Mouse (Mus musculus) ovary, postnatal 10 days (tissue): ENCODE results near the gene Rftn1.

ENCODE experiments used
- DNase-seq: peaks from one replicate; pipeline ENCODE4 v3.0.0; 2022; ENCODE audit warnings: low spot score

Gene Rftn1

GRCm38 (mm10) chr17:49981591-49981990 is 208.9 kb downstream of the Rftn1 start:
- DNase-seq, result no peak

GRCm38 (mm10) chr17:49979761-49980285 is 210.7 kb downstream of the Rftn1 start:
- no peak for DNase-seq

GRCm38 (mm10) chr17:49977424-49977790 is 213.1 kb downstream of the Rftn1 start:
- DNase-seq, result no peak

- no peak for DNase-seq
Measured at GRCm38 (mm10) chr17:49976678-49977423, 213.6 kb downstream of the Rftn1 start.

- no peak for DNase-seq
Measured at GRCm38 (mm10) chr17:49975481-49975880, 215.0 kb downstream of the Rftn1 start.

GRCm38 (mm10) chr17:49974996-49975395 is 215.5 kb downstream of the Rftn1 start:
- no peak for DNase-seq

GRCm38 (mm10) chr17:49972164-49972563 is 218.3 kb downstream of the Rftn1 start:
- no peak for DNase-seq

GRCm38 (mm10) chr17:49971057-49971456 is 219.4 kb downstream of the Rftn1 start:
- no peak for DNase-seq

- DNase-seq, result no peak
Measured at GRCm38 (mm10) chr17:49968467-49969207, 221.8 kb downstream of the Rftn1 start.

- DNase-seq, result no peak
Measured at GRCm38 (mm10) chr17:49965846-49966762, 224.4 kb downstream of the Rftn1 start.

GRCm38 (mm10) chr17:49965035-49965434 is 225.4 kb downstream of the Rftn1 start:
- DNase-seq, result no peak

GRCm38 (mm10) chr17:49964471-49964870 is 226.0 kb downstream of the Rftn1 start:
- no peak for DNase-seq

- DNase-seq, result no peak
Measured at GRCm38 (mm10) chr17:49959021-49959420, 231.5 kb downstream of the Rftn1 start.

GRCm38 (mm10) chr17:49951856-49952607 is 238.4 kb downstream of the Rftn1 start:
- no peak for DNase-seq

- peak; percentile 56 for DNase-seq
Measured at GRCm38 (mm10) chr17:49951491-49951855, 239.0 kb downstream of the Rftn1 start.

GRCm38 (mm10) chr17:49942674-49943073 is 247.8 kb downstream of the Rftn1 start:
- no peak for DNase-seq
